Mouse (Mus musculus) intestine, embryonic 14.5 days (tissue): ENCODE results near the gene Rnf123. TPM values are rescaled to one million over a fixed set of nuclear protein-coding genes. Genes with fewer than 3 reads are reported as not detected.
A peak's percentile ranks its signal among the peaks of the same experiment; 100 is the strongest.

Source experiments
- ATAC-seq: fragments of 200-750 bp; cut with Nextera tagmentation; replicated peaks from 2 replicates; pipeline ENCODE4 v1.8.0; 2017; ENCODE audit warnings: low read depth, moderate number of reproducible peaks, moderate TSS enrichment, moderate library complexity; ENCODE audit not compliant: low FRiP score, low TSS enrichment
- DNase-seq: peaks from one replicate; pipeline ENCODE4 v3.0.0-alpha.2; 2018; ENCODE audit warnings: low spot score
- H3K27ac ChIP-seq: fragments of 300-500 bp; sonication (generic); 2 replicates; pipeline ENCODE4 v1.5.1; 2014; ENCODE audit warnings: low read depth, mild to moderate bottlenecking, control low read depth
- H3K27me3 ChIP-seq: fragments of 300-500 bp; sonication (generic); replicated peaks from 2 replicates; pipeline ENCODE4 v1.6.1; 2014; ENCODE audit warnings: low read length, control low read depth; ENCODE audit not compliant: control insufficient read depth, insufficient read depth
- H3K36me3 ChIP-seq: fragments of 300-500 bp; sonication (generic); 2 replicates; pipeline ENCODE4 v1.6.1; 2014; ENCODE audit warnings: low read length, control low read depth; ENCODE audit not compliant: control insufficient read depth, insufficient read depth
- H3K4me1 ChIP-seq: fragments of 300-500 bp; sonication (generic); replicated peaks from 2 replicates; pipeline ENCODE4 v1.6.1; 2014; ENCODE audit warnings: low read length, control low read depth, mixed read lengths; ENCODE audit not compliant: control insufficient read depth, insufficient read depth
- H3K4me2 ChIP-seq: fragments of 300-500 bp; sonication (generic); 2 replicates; pipeline ENCODE4 v1.6.1; 2014; ENCODE audit warnings: low read length
- H3K4me3 ChIP-seq: fragments of 300-500 bp; sonication (generic); 2 replicates; pipeline ENCODE4 v1.5.1; 2014; ENCODE audit warnings: low read depth, low read length, control low read depth, mixed read lengths
- H3K9ac ChIP-seq: fragments of 300-500 bp; sonication (generic); 2 replicates; pipeline ENCODE4 v1.6.1; 2014; ENCODE audit warnings: mild to moderate bottlenecking, low read length
- H3K9me3 ChIP-seq: fragments of 300-500 bp; sonication (generic); 2 replicates; pipeline ENCODE4 v1.6.1; 2016; ENCODE audit warnings: low read length, control low read depth; ENCODE audit not compliant: control insufficient read depth
- WGBS: fragments of 180-500 bp; shearing (Covaris S2); extraction: QIAGEN DNeasy Blood & Tissue Kit; methylation state at CpG from one replicate; pipeline ENCODE4 v1.1.7; 2014; 5-methylcytosine and 5-hydroxymethylcytosine counted together
- polyA plus RNA-seq: library from polyadenylated mRNA; unstranded; fragments of >200 nt; fragmentation: Nextera tagmentation; extraction: Ambion mirVana; gene quantifications from 2 replicates; pipeline ENCODE4 v1.2.1, GENCODE M21; 2014

The Rnf123 gene
- polyA plus RNA-seq, 1 experiment from 2014 or later: 33.2 TPM

DNA sequence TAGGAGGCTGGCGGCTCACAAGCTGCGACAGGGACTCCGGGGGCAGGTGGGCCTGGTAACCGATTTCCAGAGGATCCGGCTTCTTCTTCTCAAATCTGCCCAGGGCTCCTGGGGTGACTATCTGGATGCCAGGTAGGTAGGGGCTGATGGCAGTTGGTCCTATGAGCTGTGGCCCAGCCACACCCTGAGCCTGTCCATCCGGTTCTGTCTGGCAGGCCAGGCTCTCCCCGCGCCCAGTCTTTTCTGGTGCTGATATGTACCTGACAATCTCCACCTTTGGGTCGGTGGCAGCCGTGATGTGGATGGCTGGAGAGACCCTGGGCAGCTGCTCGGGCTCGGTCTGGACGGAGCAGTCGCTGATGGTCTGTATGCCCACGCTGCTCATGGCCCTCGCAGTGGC lies 27.0 kb upstream of the Rnf123 start:
- no peaks in the 10 kb centered on the region for H3K27me3 ChIP-seq
- H3K27ac ChIP-seq: no peak overlapping the region
- H3K4me1 ChIP-seq: peaks cover 13% of the 10 kb centered on the region
- H3K4me2 ChIP-seq: peak overlapping the region; percentile 58; the same call in 1 of the 2 replicates
- H3K9ac ChIP-seq: no peak overlapping the region
- H3K9me3 ChIP-seq: 0 out of 2 replicates have a peak, but pooled peaks cover 6% of the 10 kb centered on the region
- WGBS: 83% methylated on average over 16 of the region's 16 CpGs
- no peak overlapping the region for H3K4me3 ChIP-seq
- ATAC-seq: no peak
- no peaks in the 10 kb centered on the region for H3K36me3 ChIP-seq
- DNase-seq: no peak

DNA sequence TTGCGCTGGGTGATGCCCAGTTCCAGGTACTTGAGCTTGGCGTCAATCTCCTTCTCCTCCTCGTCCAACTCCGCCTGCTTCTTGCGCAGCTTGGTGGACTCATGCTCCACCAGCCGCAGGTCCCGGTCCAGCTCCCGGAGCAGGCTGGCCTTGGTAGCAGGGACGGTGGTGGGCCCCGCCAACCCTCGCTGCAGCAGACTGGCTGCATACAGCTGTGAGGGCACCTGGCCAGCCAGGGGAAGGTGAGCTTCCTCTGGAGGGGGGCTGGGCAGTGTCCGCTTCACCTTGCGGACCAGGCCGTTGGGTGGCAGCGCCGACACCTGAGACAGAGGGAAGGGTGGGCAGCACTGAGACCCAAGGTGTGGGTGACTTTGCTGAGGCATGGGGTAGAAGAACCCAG lies 24.7 kb upstream of the Rnf123 start:
- no peaks in the 10 kb centered on the region for H3K27me3 ChIP-seq
- H3K9me3 ChIP-seq: no peaks in the 10 kb centered on the region
- 96% methylated on average over 16 of the region's 16 CpGs for WGBS
- DNase-seq (no peak), ATAC-seq (no peak)
- no peak overlapping the region for H3K4me2 ChIP-seq
- H3K9ac ChIP-seq: no peak overlapping the region
- H3K4me3 ChIP-seq: no peak overlapping the region
- no peak overlapping the region for H3K27ac ChIP-seq
- no peaks in the 10 kb centered on the region for H3K36me3 ChIP-seq
- peaks cover 20% of the 10 kb centered on the region for H3K4me1 ChIP-seq

DNA sequence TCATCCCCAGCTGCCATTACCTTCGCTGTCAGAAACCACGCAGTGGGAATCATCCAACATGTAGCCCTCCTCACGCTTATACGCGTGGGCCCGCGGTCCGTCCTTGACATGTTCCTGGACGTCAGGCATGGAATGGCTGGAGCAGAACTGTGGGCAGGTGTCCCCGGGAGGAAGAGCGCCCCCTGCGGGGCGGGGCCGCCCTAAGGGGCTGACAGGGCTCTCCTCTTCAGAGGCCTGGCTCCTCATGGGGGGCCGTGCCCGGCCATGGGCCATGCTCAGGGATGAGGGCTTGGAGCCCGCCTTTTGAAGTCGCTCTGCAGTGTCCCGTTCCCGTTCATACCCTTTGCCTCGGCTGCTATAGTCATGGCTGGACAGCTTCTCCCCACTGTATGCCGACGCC lies 22.9 kb upstream of the Rnf123 start:
- no peak overlapping the region for H3K9ac ChIP-seq
- no peak overlapping the region for H3K4me3 ChIP-seq
- 90% methylated on average over 23 of the region's 23 CpGs for WGBS
- no peaks in the 10 kb centered on the region for H3K9me3 ChIP-seq
- ATAC-seq: no peak
- peaks cover 16% of the 10 kb centered on the region for H3K4me1 ChIP-seq
- no peak overlapping the region for H3K27ac ChIP-seq
- no peaks in the 10 kb centered on the region for H3K27me3 ChIP-seq
- no peak for DNase-seq
- no peak overlapping the region for H3K4me2 ChIP-seq
- H3K36me3 ChIP-seq: peaks cover 3% of the 10 kb centered on the region; the same call in 1 of the 2 replicates

DNA sequence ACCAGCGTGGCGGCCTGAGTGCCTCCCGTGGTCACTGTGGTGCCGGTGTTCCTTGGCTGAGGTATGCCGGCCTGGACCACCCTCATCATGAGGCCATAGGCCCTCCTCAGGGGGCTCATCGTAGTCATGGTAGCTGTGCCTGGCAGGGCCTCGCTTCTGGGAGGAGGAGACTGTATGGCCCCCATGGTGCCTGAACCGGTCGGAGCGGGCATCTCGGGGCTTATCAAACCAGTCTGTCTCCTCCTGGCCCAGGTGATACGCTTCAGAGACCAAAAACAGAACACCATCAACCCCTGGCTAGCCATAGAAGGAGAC lies 22.4 kb upstream of the Rnf123 start:
- H3K9ac ChIP-seq: no peak overlapping the region
- 84% methylated on average over 12 of the region's 12 CpGs for WGBS
- H3K4me3 ChIP-seq: no peak overlapping the region
- H3K9me3 ChIP-seq: no peaks in the 10 kb centered on the region
- DNase-seq (no peak), ATAC-seq (no peak)
- peak overlapping the region; percentile 41; the same call in 1 of the 2 replicates for H3K4me2 ChIP-seq
- peaks cover 3% of the 10 kb centered on the region; the same call in 1 of the 2 replicates for H3K36me3 ChIP-seq
- peaks cover 10% of the 10 kb centered on the region for H3K4me1 ChIP-seq
- no peak overlapping the region for H3K27ac ChIP-seq
- H3K27me3 ChIP-seq: no peaks in the 10 kb centered on the region

DNA sequence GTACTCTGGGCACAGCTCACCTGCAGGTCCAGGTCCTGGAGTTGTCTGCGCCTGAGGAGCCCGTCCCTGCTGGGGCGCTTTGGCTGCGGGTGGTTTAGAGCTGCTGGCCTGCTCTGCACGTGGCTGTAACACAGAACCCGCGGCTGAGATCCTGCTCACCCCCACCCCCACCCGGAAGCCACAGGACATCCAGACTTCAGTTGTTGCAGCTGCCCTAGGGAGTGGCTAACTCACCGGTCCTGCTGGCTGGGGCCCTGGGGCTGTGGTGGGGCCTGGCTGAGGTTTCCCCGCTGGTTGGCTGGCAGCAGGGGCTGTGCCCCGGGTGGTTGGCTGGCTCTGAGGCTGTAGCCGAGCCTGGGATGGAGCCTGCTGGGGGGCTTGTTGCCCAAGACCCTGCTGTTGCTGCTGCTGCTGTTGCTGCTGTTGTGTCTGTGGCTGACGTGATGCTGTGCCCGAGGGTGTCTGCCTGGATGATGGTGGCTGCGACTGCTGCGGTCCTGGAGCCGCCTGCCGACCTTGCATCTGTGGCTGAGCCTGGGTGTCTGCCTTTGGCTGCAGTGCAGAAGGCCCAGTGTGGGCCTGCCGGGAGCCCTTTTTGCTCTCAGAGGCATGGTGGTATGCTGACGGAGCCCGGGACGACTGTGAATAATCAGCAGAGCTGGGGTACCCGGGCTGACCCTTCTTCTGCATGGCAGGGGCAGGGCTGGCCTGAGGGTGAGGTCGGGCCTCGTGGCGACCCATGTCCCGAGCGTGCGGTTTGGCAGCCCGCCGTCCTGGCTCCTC lies 21.8 kb upstream of the Rnf123 start:
- H3K4me3 ChIP-seq: peak overlapping the region; percentile 20
- DNase-seq (peak; percentile 65), ATAC-seq (peak; percentile 78)
- 43% methylated on average over 31 of the region's 31 CpGs for WGBS
- 0 out of 2 replicates have a peak overlapping the region, but pooled peaks have one; percentile 22 for H3K27ac ChIP-seq
- peaks cover 9% of the 10 kb centered on the region for H3K4me1 ChIP-seq
- H3K4me2 ChIP-seq: peak overlapping the region; percentile 41
- H3K9me3 ChIP-seq: no peaks in the 10 kb centered on the region
- H3K36me3 ChIP-seq: peaks cover 3% of the 10 kb centered on the region; the same call in 1 of the 2 replicates
- H3K27me3 ChIP-seq: no peaks in the 10 kb centered on the region
- peak overlapping the region; percentile 37 for H3K9ac ChIP-seq

DNA sequence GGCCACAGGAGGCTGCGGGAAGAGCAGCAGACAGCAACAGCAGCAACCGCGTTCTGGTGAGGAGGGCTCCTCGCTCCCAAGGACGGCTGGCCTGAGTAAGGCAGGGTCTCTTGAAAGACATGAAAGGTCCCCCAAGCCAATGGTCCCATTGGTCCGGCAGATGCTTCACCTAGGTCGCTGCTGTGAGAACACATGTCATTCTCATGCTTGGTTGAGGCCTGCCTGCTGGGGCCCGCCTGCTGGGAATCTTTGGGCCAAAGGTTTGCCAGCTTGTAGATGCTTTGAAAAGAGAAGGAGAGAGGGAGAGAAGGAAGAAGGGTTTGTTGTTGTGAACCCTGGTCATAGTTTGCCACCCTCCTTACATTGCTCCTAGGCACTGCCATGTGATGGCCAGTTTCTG lies 16.5 kb upstream of the Rnf123 start:
- no peak for DNase-seq
- WGBS: 88% methylated on average over 8 of the region's 8 CpGs

DNA sequence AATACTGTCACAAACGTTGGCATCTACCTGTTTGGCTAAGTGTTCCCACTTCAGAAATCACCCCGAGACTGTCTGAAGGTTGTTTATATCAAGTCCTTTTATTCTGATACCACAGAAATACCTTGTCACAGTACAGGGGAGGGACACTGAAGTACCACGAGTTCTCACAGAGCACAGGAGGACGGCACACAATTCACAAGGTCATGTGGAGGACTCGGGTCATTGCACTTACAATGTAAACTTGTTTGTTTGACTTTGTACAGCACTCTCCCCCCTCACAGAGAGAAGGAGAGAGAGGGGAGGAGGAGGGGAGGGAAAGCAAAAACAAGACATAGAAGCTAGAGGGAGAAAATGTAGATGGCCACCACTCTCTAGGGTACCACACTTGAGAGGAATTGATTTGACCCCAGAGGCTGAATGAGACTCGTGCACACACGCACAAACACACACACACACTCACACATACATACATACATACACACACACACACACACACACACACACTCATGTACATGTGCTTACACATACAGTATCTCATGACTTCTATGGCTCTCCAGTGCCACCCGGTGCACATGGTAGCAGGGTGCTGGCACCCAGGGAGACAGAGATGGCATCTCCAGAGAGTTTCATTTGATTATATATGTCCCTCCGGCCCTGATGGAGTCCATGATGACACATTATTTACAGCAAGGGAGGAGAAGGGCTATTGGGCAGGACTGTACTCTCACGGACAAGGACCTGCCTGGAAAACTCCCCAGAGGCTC lies 13.0 kb upstream of the Rnf123 start:
- DNase-seq (no peak), ATAC-seq (no peak)
- no peaks in the 10 kb centered on the region for H3K27me3 ChIP-seq
- no peak overlapping the region; the same call in 1 of the 2 replicates for H3K4me2 ChIP-seq
- H3K27ac ChIP-seq: no peak overlapping the region
- WGBS: 52% methylated on average over 10 of the region's 10 CpGs
- H3K9me3 ChIP-seq: no peaks in the 10 kb centered on the region
- no peak overlapping the region for H3K4me3 ChIP-seq
- H3K4me1 ChIP-seq: peaks cover 17% of the 10 kb centered on the region; the same call in 1 of the 2 replicates
- no peak overlapping the region for H3K9ac ChIP-seq
- H3K36me3 ChIP-seq: peaks cover 17% of the 10 kb centered on the region

More for the DNA sequence above, 16.5 kb upstream of the Rnf123 start:
- no peak for ATAC-seq
- no peak overlapping the region for H3K4me2 ChIP-seq
- no peak overlapping the region for H3K4me3 ChIP-seq
- H3K4me1 ChIP-seq: peaks cover 19% of the 10 kb centered on the region
- H3K9me3 ChIP-seq: no peaks in the 10 kb centered on the region
- H3K36me3 ChIP-seq: peaks cover 3% of the 10 kb centered on the region; the same call in 1 of the 2 replicates
- no peak overlapping the region for H3K27ac ChIP-seq
- no peak overlapping the region for H3K9ac ChIP-seq
- no peaks in the 10 kb centered on the region for H3K27me3 ChIP-seq

DNA sequence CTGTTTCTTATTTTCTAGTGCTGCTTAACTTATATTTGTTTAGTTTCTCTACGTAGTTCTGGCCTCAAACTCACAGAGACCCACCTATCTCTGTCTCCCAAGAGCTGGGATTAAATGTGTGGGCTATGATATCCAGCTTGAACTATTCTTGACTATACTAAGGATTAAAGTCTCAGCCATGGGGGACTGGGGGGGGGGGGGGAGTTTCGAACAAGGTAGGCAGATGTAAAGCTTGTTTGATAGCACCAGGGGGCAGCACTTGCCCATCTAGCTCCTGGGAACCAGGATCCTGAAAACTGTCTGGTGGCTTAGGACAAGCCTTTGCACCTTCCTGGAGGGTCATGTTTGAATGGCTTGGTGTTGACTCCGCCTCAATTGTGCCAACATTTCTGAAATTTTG lies 12.4 kb upstream of the Rnf123 start:
- Histone ChIP-seq H3K27ac (no peak overlapping the region), H3K36me3 (peaks cover 23% of the 10 kb centered on the region), H3K4me3 (peak overlapping the region; percentile 63), H3K27me3 (no peaks in the 10 kb centered on the region), H3K9ac (no peak overlapping the region; the same call in 1 of the 2 replicates), H3K9me3 (no peaks in the 10 kb centered on the region), H3K4me1 (peaks cover 17% of the 10 kb centered on the region; the same call in 1 of the 2 replicates), H3K4me2 (peak overlapping the region; percentile 99)
- peak; percentile 82 for DNase-seq
- 5% methylated on average over 3 of the region's 3 CpGs for WGBS
- ATAC-seq: no peak
